Mouse (Mus musculus) hindbrain, embryonic 12.5 days (tissue): ENCODE measurements around the gene Prelp. TPM values are rescaled to one million over a fixed set of nuclear protein-coding genes. Genes with fewer than 3 reads are reported as not detected.

Source experiments
- ATAC-seq: fragments of 200-750 bp; cut with Nextera tagmentation; 2 replicates; pipeline ENCODE4 v1.8.0; 2017; ENCODE audit warnings: moderate TSS enrichment; ENCODE audit not compliant: low FRiP score
- H3K27ac ChIP-seq: fragments of 300-500 bp; sonication (generic); 2 replicates; pipeline ENCODE4 v1.5.1; 2016; ENCODE audit warnings: mild to moderate bottlenecking
- H3K27me3 ChIP-seq: fragments of 300-500 bp; sonication (generic); 2 replicates; pipeline ENCODE4 v1.6.1; 2016; ENCODE audit warnings: mild to moderate bottlenecking
- H3K36me3 ChIP-seq: fragments of 300-500 bp; sonication (generic); 2 replicates; pipeline ENCODE4 v1.6.1; 2016; ENCODE audit warnings: mild to moderate bottlenecking
- H3K4me1 ChIP-seq: fragments of 300-500 bp; sonication (generic); 2 replicates; pipeline ENCODE4 v1.6.1; 2016
- H3K4me2 ChIP-seq: fragments of 300-500 bp; sonication (generic); replicated peaks from 2 replicates; pipeline ENCODE4 v1.6.1; 2016; ENCODE audit warnings: mild to moderate bottlenecking
- H3K4me3 ChIP-seq: fragments of 300-500 bp; sonication (generic); 2 replicates; pipeline ENCODE4 v1.5.1; 2016; ENCODE audit warnings: mild to moderate bottlenecking
- H3K9ac ChIP-seq: fragments of 300-500 bp; sonication (generic); 2 replicates; pipeline ENCODE4 v1.6.1; 2016; ENCODE audit warnings: mild to moderate bottlenecking, moderate library complexity
- H3K9me3 ChIP-seq: fragments of 300-500 bp; sonication (generic); replicated peaks from 2 replicates; pipeline ENCODE4 v1.6.1; 2016; ENCODE audit warnings: mild to moderate bottlenecking
- WGBS: fragments of 180-500 bp; shearing (Covaris S2); methylation state at CpG from one replicate; pipeline ENCODE4 v1.1.7; 2016; 5-methylcytosine and 5-hydroxymethylcytosine counted together
- polyA plus RNA-seq: library from polyadenylated mRNA; unstranded; fragments of >200 nt; fragmentation: Nextera tagmentation; extraction: Ambion mirVana; gene quantifications from 2 replicates; pipeline ENCODE4 v1.2.1, GENCODE M21; 2016

Gene Prelp
- polyA plus RNA-seq, 1 experiment from 2014 or later = 7.2 TPM

DNA sequence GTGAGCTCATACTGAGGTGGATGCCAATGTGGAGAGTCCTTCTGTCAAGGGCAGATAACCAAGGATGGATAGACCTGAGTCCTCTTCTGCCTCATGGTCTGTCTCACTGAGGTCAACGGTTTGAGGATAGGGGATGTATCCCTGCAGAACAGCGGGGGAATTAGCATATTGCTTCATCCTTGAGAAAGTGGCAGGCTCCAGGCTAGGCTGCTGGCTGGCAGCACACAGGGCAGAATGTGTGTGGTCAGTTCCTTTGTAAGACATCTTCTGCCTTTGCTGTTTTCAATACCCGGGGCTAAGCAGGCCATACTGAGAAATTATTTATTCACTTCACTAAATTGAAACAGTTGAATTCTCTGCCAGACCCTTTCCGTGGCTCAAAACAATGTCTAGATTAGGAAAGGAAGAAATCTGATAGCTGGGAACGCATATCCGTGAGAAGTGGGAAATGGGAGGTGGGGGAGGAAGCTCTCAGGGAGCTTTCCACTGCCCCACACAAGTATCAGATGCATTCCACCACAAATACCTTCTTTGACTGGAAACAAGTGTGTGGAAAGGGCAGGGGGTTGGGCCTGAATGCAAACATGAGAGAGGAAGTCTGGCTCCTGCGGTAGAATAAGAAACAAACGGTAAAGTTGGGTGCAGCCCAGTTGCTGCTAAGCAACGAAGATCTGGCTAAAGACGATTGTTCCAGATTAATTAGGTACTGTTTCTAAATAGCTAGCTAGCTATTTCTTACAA lies 57.8 kb downstream of the Prelp start:
- Histone ChIP-seq H3K4me2 (no peak overlapping the region), H3K36me3 (no peaks in the 10 kb centered on the region), H3K9me3 (0 out of 2 replicates have a peak, but pooled peaks cover 3% of the 10 kb centered on the region), H3K27ac (peak overlapping the region; percentile 37), H3K9ac (no peak overlapping the region), H3K4me1 (peaks cover 32% of the 10 kb centered on the region), H3K27me3 (peaks cover 7% of the 10 kb centered on the region; the same call in 1 of the 2 replicates), H3K4me3 (no peak overlapping the region)
- WGBS = 38% methylated on average over 10 of the region's 10 CpGs
- ATAC-seq = no peak

DNA sequence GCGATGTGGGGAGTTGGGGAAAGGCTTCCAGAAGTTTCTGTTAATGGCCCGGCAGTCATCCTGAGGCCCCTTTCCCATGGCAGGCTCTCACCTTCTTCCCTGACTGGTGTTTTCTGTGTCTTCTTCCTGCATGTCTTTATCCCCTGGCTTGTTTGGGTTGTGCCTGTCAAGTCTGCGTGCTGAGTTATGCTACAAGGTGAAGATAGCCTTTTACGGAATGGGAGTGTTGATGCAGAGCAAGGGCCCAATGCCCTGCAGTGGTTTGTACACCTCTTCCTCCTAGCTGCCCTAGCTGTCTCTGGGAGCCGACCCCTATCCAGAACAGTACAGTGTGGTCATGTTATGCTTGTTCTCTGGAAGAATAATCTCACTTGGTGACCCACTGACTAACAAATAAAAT lies 60.2 kb downstream of the Prelp start:
- no peak overlapping the region for H3K4me3 ChIP-seq
- ATAC-seq = no peak
- no peak overlapping the region for H3K27ac ChIP-seq
- 0 out of 2 replicates have a peak, but pooled peaks cover 3% of the 10 kb centered on the region for H3K9me3 ChIP-seq
- 80% methylated on average over 5 of the region's 5 CpGs for WGBS
- H3K27me3 ChIP-seq = peaks cover 25% of the 10 kb centered on the region
- peaks cover 38% of the 10 kb centered on the region for H3K4me1 ChIP-seq
- no peak overlapping the region for H3K4me2 ChIP-seq
- no peak overlapping the region for H3K9ac ChIP-seq
- H3K36me3 ChIP-seq = no peaks in the 10 kb centered on the region

Other genes starting within 250 kb of the Prelp start
- 0.12 and 0.33 TPM in 2 replicates for gene Lax1, start 231.3 kb downstream of the Prelp start, polyA plus RNA-seq
- 12.2 and 16.3 TPM in 2 replicates for gene Atp2b4, start 120.4 kb downstream of the Prelp start, polyA plus RNA-seq
- 2.0 and 4.0 TPM in 2 replicates for gene Optc, start 13.4 kb downstream of the Prelp start, polyA plus RNA-seq
- 12.7 and 19.8 TPM in 2 replicates for gene Fmod, start 115.8 kb upstream of the Prelp start, polyA plus RNA-seq
- 90.4 and 105 TPM in 2 replicates for gene Btg2, start 157.7 kb upstream of the Prelp start, polyA plus RNA-seq
- 0.13 TPM in 1 of 2 replicates, not detected in the other for gene Chit1, start 189.8 kb upstream of the Prelp start, polyA plus RNA-seq